Mouse (Mus musculus) hindbrain, postnatal 0 days (tissue): ENCODE results near the gene Sh3bgrl. TPM values are rescaled to one million over a fixed set of nuclear protein-coding genes. Genes with fewer than 3 reads are reported as not detected.
"Not testable (repeated sequence)": the region's sequence is repeated elsewhere in the genome, so short reads cannot be mapped to it uniquely, and the experiment has no call there.

Experiments
- ATAC-seq: fragments of 200-750 bp; cut with Nextera tagmentation; 2 replicates; pipeline ENCODE4 v1.8.0; 2017; ENCODE audit warnings: mild to moderate bottlenecking, moderate TSS enrichment, moderate library complexity
- DNase-seq: peaks from one replicate; pipeline ENCODE4 v3.0.0-alpha.2; 2015; ENCODE audit warnings: low spot score
- H3K27ac ChIP-seq: fragments of 300-500 bp; sonication (generic); 2 replicates; pipeline ENCODE4 v1.5.1; 2014; ENCODE audit warnings: mild to moderate bottlenecking
- H3K27me3 ChIP-seq: fragments of 300-500 bp; sonication (generic); 2 replicates; pipeline ENCODE4 v1.6.1; 2014; ENCODE audit warnings: low read length, mixed read lengths; ENCODE audit not compliant: insufficient read depth
- H3K36me3 ChIP-seq: fragments of 300-500 bp; sonication (generic); 2 replicates; pipeline ENCODE4 v1.6.1; 2014; ENCODE audit warnings: low read length, mixed read lengths; ENCODE audit not compliant: insufficient read depth
- H3K4me1 ChIP-seq: fragments of 300-500 bp; sonication (generic); 2 replicates; pipeline ENCODE4 v1.6.1; 2014; ENCODE audit warnings: antibody characterized with exemption, low read length, mixed read lengths; ENCODE audit not compliant: insufficient read depth
- H3K4me2 ChIP-seq: fragments of 300-500 bp; sonication (generic); 2 replicates; pipeline ENCODE4 v1.6.1; 2014; ENCODE audit warnings: low read depth, mild to moderate bottlenecking, low read length, moderate library complexity, mixed read lengths
- H3K4me3 ChIP-seq: fragments of 300-500 bp; sonication (generic); 2 replicates; pipeline ENCODE4 v1.5.1; 2014; ENCODE audit warnings: low read length
- H3K9ac ChIP-seq: fragments of 300-500 bp; sonication (generic); replicated peaks from 2 replicates; pipeline ENCODE4 v1.6.1; 2014; ENCODE audit warnings: mild to moderate bottlenecking, low read length, moderate library complexity, mixed read lengths
- H3K9me3 ChIP-seq: fragments of 300-500 bp; sonication (generic); 2 replicates; pipeline ENCODE4 v1.6.1; 2016; ENCODE audit warnings: low read length, mixed read lengths
- CTCF ChIP-seq: IDR thresholded peaks from 2 replicates; pipeline ENCODE4 v1.5.1; 2016; ENCODE audit warnings: antibody characterized with exemption, control low read depth, low read depth
- WGBS: fragments of 180-500 bp; shearing (Covaris S2); extraction: QIAGEN DNeasy Blood & Tissue Kit; methylation state at CpG from one replicate; pipeline ENCODE4 v1.1.7; 2014; 5-methylcytosine and 5-hydroxymethylcytosine counted together
- polyA plus RNA-seq: library from polyadenylated mRNA; unstranded; fragments of >200 nt; fragmentation: Nextera tagmentation; extraction: Ambion mirVana; gene quantifications from 2 replicates; pipeline ENCODE4 v1.2.1, GENCODE M21; 2015
- total RNA-seq: library from RNA; depleted of rRNA; stranded (reverse); fragments of >200 nt; gene quantifications from 2 replicates; pipeline ENCODE4 v1.2.3, GENCODE M21; 2014; rRNA removed

Sh3bgrl gene
- total RNA-seq: 66.8 and 68.2 TPM in 2 replicates
- 142 and 143 TPM in 2 replicates for polyA plus RNA-seq

GRCm38 (mm10) chrX:109095245-109096242 is at the start of gene Sh3bgrl:
Gene Sh3bgrl (plus strand): TSS chrX:109095365.
- peak within 1 kb of the TSS; percentile 49 for H3K4me3 ChIP-seq
- H3K4me1 ChIP-seq: no peaks in the 10 kb centered on the region
- WGBS: 22% methylated on average over 26 of the region's 26 CpGs
- H3K9ac ChIP-seq: peak within 1 kb of the TSS; percentile 60
- peak within 1 kb of the TSS; percentile 76 for H3K27ac ChIP-seq
- H3K4me2 ChIP-seq: peak within 1 kb of the TSS; percentile 55
- TF ChIP-seq CTCF: no peak
- no peaks in the 10 kb centered on the region for H3K36me3 ChIP-seq
- no peaks in the 10 kb centered on the region for H3K9me3 ChIP-seq
- peak; percentile 99 for ATAC-seq
- peak; percentile 81 for DNase-seq
- H3K27me3 ChIP-seq: no peaks in the 10 kb centered on the region

GRCm38 (mm10) chrX:109047773-109048172 is 47.4 kb upstream of the Sh3bgrl start:
- H3K4me2 ChIP-seq: no peak overlapping the region
- no peak overlapping the region for H3K4me3 ChIP-seq
- WGBS: 74% methylated on average over 1 of the region's 1 CpGs

GRCm38 (mm10) chrX:109071719-109072118 is 23.4 kb upstream of the Sh3bgrl start:
- H3K9ac ChIP-seq: no peak overlapping the region
- H3K36me3 ChIP-seq: no peaks in the 10 kb centered on the region
- no peak for ATAC-seq
- DNase-seq: no peak
- no peaks in the 10 kb centered on the region for H3K27me3 ChIP-seq
- no peak overlapping the region for H3K27ac ChIP-seq
- H3K4me1 ChIP-seq: no peaks in the 10 kb centered on the region
- WGBS: 86% methylated on average over 3 of the region's 3 CpGs
- no peaks in the 10 kb centered on the region for H3K9me3 ChIP-seq
- TF ChIP-seq CTCF: no peak
- no peak overlapping the region for H3K4me2 ChIP-seq
- no peak overlapping the region for H3K4me3 ChIP-seq

More at GRCm38 (mm10) chrX:109047773-109048172, 47.4 kb upstream of the Sh3bgrl start:
- no peak for TF ChIP-seq CTCF
- H3K36me3 ChIP-seq: no peaks in the 10 kb centered on the region
- ATAC-seq (no peak), DNase-seq (no peak)
- no peak overlapping the region for H3K9ac ChIP-seq
- H3K27me3 ChIP-seq: no peaks in the 10 kb centered on the region
- H3K27ac ChIP-seq: no peak overlapping the region
- H3K9me3 ChIP-seq: no peaks in the 10 kb centered on the region
- H3K4me1 ChIP-seq: no peaks in the 10 kb centered on the region

GRCm38 (mm10) chrX:109075716-109076115 is 19.4 kb upstream of the Sh3bgrl start:
- no peak overlapping the region for H3K4me3 ChIP-seq
- WGBS: 56% methylated on average over 1 of the region's 1 CpGs
- H3K4me1 ChIP-seq: no peaks in the 10 kb centered on the region
- ATAC-seq: no peak
- no peaks in the 10 kb centered on the region for H3K9me3 ChIP-seq
- no peak for DNase-seq
- no peaks in the 10 kb centered on the region for H3K36me3 ChIP-seq
- no peak overlapping the region for H3K27ac ChIP-seq
- no peak overlapping the region for H3K4me2 ChIP-seq
- H3K9ac ChIP-seq: no peak overlapping the region
- TF ChIP-seq CTCF: no peak
- no peaks in the 10 kb centered on the region for H3K27me3 ChIP-seq

GRCm38 (mm10) chrX:109076355-109076754 is 18.8 kb upstream of the Sh3bgrl start:
- peak; percentile 54 for DNase-seq
- Histone ChIP-seq H3K36me3 (no peaks in the 10 kb centered on the region), H3K9ac (no peak overlapping the region), H3K4me3 (no peak overlapping the region), H3K4me1 (no peaks in the 10 kb centered on the region), H3K27me3 (no peaks in the 10 kb centered on the region), H3K4me2 (no peak overlapping the region), H3K27ac (no peak overlapping the region), H3K9me3 (no peaks in the 10 kb centered on the region)
- peak; percentile 53 for TF ChIP-seq CTCF
- ATAC-seq: no peak
- WGBS: 34% methylated on average over 3 of the region's 3 CpGs

- H3K36me3 ChIP-seq, H3K9ac ChIP-seq, H3K4me1 ChIP-seq, H3K9me3 ChIP-seq, H3K27me3 ChIP-seq, ATAC-seq, H3K4me3 ChIP-seq, H3K4me2 ChIP-seq, H3K27ac ChIP-seq, DNase-seq: not testable (repeated sequence)
- WGBS: 90% methylated on average over 3 of the region's 4 CpGs
These were observed 15.8 kb upstream of the Sh3bgrl start for GRCm38 (mm10) chrX:109079354-109079753.

- Histone ChIP-seq H3K9ac (no peak overlapping the region), H3K4me3 (no peak overlapping the region), H3K27ac (no peak overlapping the region), H3K9me3 (no peaks in the 10 kb centered on the region), H3K36me3 (no peaks in the 10 kb centered on the region), H3K27me3 (no peaks in the 10 kb centered on the region), H3K4me2 (no peak overlapping the region), H3K4me1 (no peaks in the 10 kb centered on the region)
- TF ChIP-seq CTCF: no peak
- DNase-seq (no peak), ATAC-seq (no peak)
These were observed 8.1 kb upstream of the Sh3bgrl start for GRCm38 (mm10) chrX:109087073-109087472.
